ENCODE assay signal across 26 mouse cellular contexts in genomic region chr12:72279129-72279875, GRCm38 (mm10).
A peak's percentile ranks its signal among the peaks of the same experiment; 100 is the strongest.
DNase-seq lines count a peak whose midpoint lies in the region; ATAC-seq and TF ChIP-seq lines count a peak whose summit lies in the region.
"Had no signal": no experiment of that assay in that cellular context is flagged by ENCODE, and none has a peak within 500 bp of the region (broad histone marks: within the 10 kb centered on the region; RNA-seq: fewer than 3 reads in every experiment).

No protein-coding gene starts in this region.

- intact Hi-C loops in heart, postnatal 25 days (cut with DNase I) = no loop called here

- WGBS in kidney, embryonic 15.5 days = 65% methylated on average over 5 of the region's 5 CpGs
- whole genome bisulfite sequencing in kidney, adult 2 months = 59% methylated on average over 5 of the region's 5 CpGs
- WGBS in midbrain, embryonic 11.5 days = 72% methylated on average over 5 of the region's 5 CpGs
- 56% methylated on average over 5 of the region's 5 CpGs for WGBS in midbrain, embryonic 15.5 days
- 62% methylated on average over 5 of the region's 5 CpGs for WGBS in liver, embryonic 12.5 days (ENCODE audit: insufficient replicate concordance)

- H3K4me3 ChIP-seq in kidney, embryonic 15.5 days (replicated peaks) = no peak overlapping the region
- no peak overlapping the region for H3K4me3 ChIP-seq in kidney, adult 2 months (ENCODE audit: insufficient read depth, low read depth, low read length)
- H3K4me3 ChIP-seq in midbrain, embryonic 11.5 days (ENCODE audit: low read depth, low read length) = no peak overlapping the region
- no peak overlapping the region for H3K4me3 ChIP-seq in midbrain, embryonic 15.5 days
- no peak overlapping the region for H3K4me3 ChIP-seq in ES-E14 (ENCODE audit: insufficient read depth in 1 of 2, low read depth in 1 of 2, low read length in 2 of 2, poor library complexity in 1 of 2, severe bottlenecking in 1 of 2)
- no peak overlapping the region for H3K4me3 ChIP-seq in liver, embryonic 12.5 days
- H3K4me3 ChIP-seq: forebrain, embryonic 10.5 days; forebrain, embryonic 13.5 days; gastrocnemius, adult 2 months; heart, adult 2 months; heart, embryonic 10.5 days; heart, embryonic 13.5 days had no signal

- H3K4me1 ChIP-seq in kidney, embryonic 15.5 days = no peaks in the 10 kb centered on the region
- no peaks in the 10 kb centered on the region for H3K4me1 ChIP-seq in kidney, adult 2 months (ENCODE audit: control insufficient read depth, insufficient read depth, low read length)
- no peaks in the 10 kb centered on the region for H3K4me1 ChIP-seq in midbrain, embryonic 11.5 days (ENCODE audit: control insufficient read depth, insufficient read depth, low read length)
- H3K4me1 ChIP-seq in midbrain, embryonic 15.5 days = no peaks in the 10 kb centered on the region
- H3K4me1 ChIP-seq in ES-E14 (ENCODE audit: control insufficient read depth in 2 of 2, insufficient read depth in 2 of 2, low read length in 2 of 2, poor library complexity in 1 of 2) = peaks cover 0 to 5% of the 10 kb centered on the region in 2 experiments; a peak in 1 of 4 replicates
- H3K4me1 ChIP-seq in liver, embryonic 12.5 days = no peaks in the 10 kb centered on the region
- H3K4me1 ChIP-seq: heart, embryonic 10.5 days; heart, embryonic 13.5 days had no signal

- in situ Hi-C loops in ES-E14 (cut with MboI; ENCODE audit: low sequenced_read_pairs in 2 of 2, unreplicated experiment in 2 of 2) = no loop called here

- peak; percentile 79; the same call in 1 of the 2 replicates for ATAC-seq in kidney, embryonic 15.5 days (replicated peaks; ENCODE audit: low FRiP score)
- ATAC-seq in midbrain, embryonic 11.5 days (ENCODE audit: low FRiP score) = no peak
- ATAC-seq in midbrain, embryonic 15.5 days (replicated peaks) = no peak
- no peak for ATAC-seq in liver, embryonic 12.5 days
- ATAC-seq: forebrain, embryonic 13.5 days; forebrain, postnatal 0 days; hindbrain, embryonic 16.5 days; intestine, embryonic 16.5 days; Patski had no signal

- H3K9ac ChIP-seq in kidney, embryonic 15.5 days = no peak overlapping the region
- no peak overlapping the region for H3K9ac ChIP-seq in midbrain, embryonic 11.5 days (ENCODE audit: low read length)
- no peak overlapping the region for H3K9ac ChIP-seq in midbrain, embryonic 15.5 days
- H3K9ac ChIP-seq in ES-E14 (ENCODE audit: insufficient read depth, low read depth, low read length, poor library complexity, severe bottlenecking) = no peak overlapping the region
- no peak overlapping the region for H3K9ac ChIP-seq in liver, embryonic 12.5 days
- H3K9ac ChIP-seq: forebrain, embryonic 13.5 days; forebrain, postnatal 0 days; heart, embryonic 13.5 days had no signal

- H3K9me3 ChIP-seq in kidney, embryonic 15.5 days (replicated peaks) = no peaks in the 10 kb centered on the region
- H3K9me3 ChIP-seq in midbrain, embryonic 11.5 days (ENCODE audit: control insufficient read depth, low read length) = no peaks in the 10 kb centered on the region
- no peaks in the 10 kb centered on the region for H3K9me3 ChIP-seq in midbrain, embryonic 15.5 days
- no peaks in the 10 kb centered on the region for H3K9me3 ChIP-seq in ES-E14 (ENCODE audit: control insufficient read depth, insufficient read depth, low read depth, low read length)
- no peaks in the 10 kb centered on the region for H3K9me3 ChIP-seq in liver, embryonic 12.5 days (replicated peaks)
- H3K9me3 ChIP-seq: forebrain, embryonic 10.5 days; forebrain, embryonic 13.5 days; heart, embryonic 10.5 days; heart, embryonic 13.5 days had no signal

- H3K36me3 ChIP-seq in kidney, embryonic 15.5 days = no peaks in the 10 kb centered on the region
- H3K36me3 ChIP-seq in kidney, adult 2 months (ENCODE audit: control insufficient read depth, insufficient read depth, low read length) = no peaks in the 10 kb centered on the region
- H3K36me3 ChIP-seq in midbrain, embryonic 11.5 days (ENCODE audit: control insufficient read depth, insufficient read depth, low read length) = no peaks in the 10 kb centered on the region
- H3K36me3 ChIP-seq in midbrain, embryonic 15.5 days (replicated peaks) = no peaks in the 10 kb centered on the region
- no peaks in the 10 kb centered on the region for H3K36me3 ChIP-seq in ES-E14 (ENCODE audit: control insufficient read depth, insufficient read depth, low read length, poor library complexity, severe bottlenecking)
- H3K36me3 ChIP-seq in liver, embryonic 12.5 days = no peaks in the 10 kb centered on the region
- H3K36me3 ChIP-seq: forebrain, embryonic 10.5 days; heart, embryonic 10.5 days; heart, embryonic 13.5 days had no signal

- no peak for TF ChIP-seq POLR2A in kidney, adult 2 months (IDR thresholded peaks at IDR 0.05; ENCODE audit: low read depth, low read length)

- peak; percentile 43 for DNase-seq in heart, adult 11 months
- DNase-seq in heart, postnatal 25 days (ENCODE audit: low spot score) = no peak
- DNase-seq in kidney, adult 2 months = no peak
- peak; percentile 79 for DNase-seq in midbrain, embryonic 11.5 days (ENCODE audit: low spot score, missing footprints)
- no peak for DNase-seq in ES-E14 (ENCODE audit: low read depth, low spot score)
- DNase-seq: adrenal gland, postnatal 10 days; adrenal gland, postnatal 36 days; B cell, adult 2 months; cerebellum, adult 18-20 months; cerebellum, adult 9-10 months; cerebellum, postnatal 14 days; forebrain, postnatal 0 days; gastrocnemius, adult 2 months; gastrocnemius, postnatal 14 days; heart, adult 2 months; heart, postnatal 14 days had no signal

- no peak for TF ChIP-seq CTCF in kidney, adult 2 months (conservative IDR thresholded peaks at IDR 0.05; ENCODE audit: insufficient read depth, insufficient read length, low read depth, low read length)

- H3K4me2 ChIP-seq in kidney, embryonic 15.5 days = no peak overlapping the region
- no peak overlapping the region for H3K4me2 ChIP-seq in midbrain, embryonic 11.5 days
- H3K4me2 ChIP-seq in midbrain, embryonic 15.5 days = no peak overlapping the region
- no peak overlapping the region for H3K4me2 ChIP-seq in liver, embryonic 12.5 days
- H3K4me2 ChIP-seq: forebrain, embryonic 13.5 days; heart, embryonic 13.5 days had no signal

- no peaks in the 10 kb centered on the region for H3K27me3 ChIP-seq in kidney, embryonic 15.5 days
- H3K27me3 ChIP-seq in kidney, adult 2 months (replicated peaks; ENCODE audit: control insufficient read depth, insufficient read depth, low read length) = no peaks in the 10 kb centered on the region
- no peaks in the 10 kb centered on the region for H3K27me3 ChIP-seq in midbrain, embryonic 11.5 days (ENCODE audit: control insufficient read depth, insufficient read depth, low read length)
- no peaks in the 10 kb centered on the region for H3K27me3 ChIP-seq in midbrain, embryonic 15.5 days (replicated peaks)
- H3K27me3 ChIP-seq in liver, embryonic 12.5 days (replicated peaks) = no peaks in the 10 kb centered on the region
- H3K27me3 ChIP-seq: forebrain, embryonic 13.5 days; heart, embryonic 13.5 days; Patski had no signal

- H3K27ac ChIP-seq in kidney, embryonic 15.5 days = 0 out of 2 replicates have a peak overlapping the region, but pooled peaks have one; percentile 28
- no peak overlapping the region for H3K27ac ChIP-seq in kidney, adult 2 months (ENCODE audit: insufficient read depth, low read depth, low read length)
- H3K27ac ChIP-seq in midbrain, embryonic 11.5 days (ENCODE audit: low read depth, low read length) = no peak overlapping the region
- H3K27ac ChIP-seq in midbrain, embryonic 15.5 days = no peak overlapping the region
- no peak overlapping the region for H3K27ac ChIP-seq in ES-E14 (ENCODE audit: insufficient read depth, low read depth, low read length, poor library complexity, severe bottlenecking)
- no peak overlapping the region for H3K27ac ChIP-seq in liver, embryonic 12.5 days
- H3K27ac ChIP-seq: forebrain, embryonic 10.5 days; forebrain, embryonic 13.5 days; gastrocnemius, adult 2 months; heart, adult 2 months; heart, embryonic 10.5 days; heart, embryonic 13.5 days had no signal

TF ChIP-seq in ES-E14, 5 proteins besides CTCF, POLR2A, EP300 and RAD21:
- TF ChIP-seq CHD2 (IDR thresholded peaks at IDR 0.05; ENCODE audit: low read depth, low read length) = no peak
- peak; percentile 89 for TF ChIP-seq MAFK (IDR thresholded peaks at IDR 0.05; ENCODE audit: insufficient read depth, low read depth, low read length)

Comparison
In these comparisons a context has a peak if more than half of its experiments do, and no peak if none do; other contexts are left out.
1. DNase-seq: peak in heart, adult 11 months (single experiment) and midbrain, embryonic 11.5 days (single experiment); none in heart, postnatal 25 days (single experiment), kidney, adult 2 months (single experiment) and ES-E14 (single experiment).